Mouse (Mus musculus): Measurements from ENCODE around the gene Heatr5b.
"Not testable (repeated sequence)": the region's sequence is repeated elsewhere in the genome, so short reads cannot be mapped to it uniquely, and the experiment has no call there.

The Heatr5b gene

DNA sequence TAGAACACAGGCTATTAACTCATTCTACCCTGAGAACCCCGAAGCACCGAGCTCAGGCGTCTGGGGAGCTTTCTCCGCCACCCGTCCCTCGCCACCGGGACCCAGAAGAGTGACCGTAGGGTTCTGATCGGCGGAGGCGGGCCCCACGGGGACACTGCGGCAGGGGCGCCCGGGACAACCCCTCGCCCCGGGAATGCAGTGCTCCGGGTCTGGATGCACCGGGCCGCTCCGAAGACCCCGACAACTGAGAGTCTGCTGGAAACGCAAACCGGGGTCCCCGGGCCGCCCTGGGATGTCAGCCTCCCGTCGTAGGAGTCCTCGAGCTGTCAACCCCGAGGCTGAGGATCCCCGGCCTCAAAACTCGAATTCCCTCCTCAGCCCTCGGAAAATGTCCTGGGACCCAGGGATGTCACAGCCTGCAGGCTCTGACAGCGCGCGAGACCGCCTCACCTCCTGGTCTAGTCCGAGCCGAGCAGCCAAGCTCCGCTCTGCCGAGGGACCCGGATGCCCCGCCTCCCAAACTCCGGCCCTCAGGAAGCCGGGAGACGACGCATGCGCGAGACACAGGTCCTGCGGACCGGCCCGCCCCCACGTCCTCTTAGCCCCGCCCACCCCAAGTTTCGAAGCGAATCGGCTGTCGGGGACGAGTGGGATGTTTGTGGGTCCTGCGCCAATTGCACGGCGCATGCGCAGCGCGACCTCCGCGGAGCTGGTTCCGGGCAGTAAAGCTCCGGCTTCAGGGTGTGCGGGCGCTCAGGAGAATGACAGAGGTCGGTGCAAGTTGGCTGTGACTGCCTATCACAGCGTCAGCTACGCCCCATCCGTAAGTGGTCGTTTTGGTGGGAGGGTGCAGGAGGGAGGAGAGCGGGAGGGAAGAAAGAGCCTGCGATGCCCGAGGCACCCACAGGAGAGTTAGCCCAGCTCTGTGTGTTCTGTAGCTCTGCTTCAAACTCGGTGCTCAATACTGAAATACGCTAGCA, at the start of gene Heatr5b, which contains the start of gene Gpatch11:
Heatr5b (minus strand) TSS at position 509 of the 980 bp plus-strand sequence.
Gpatch11 (plus strand) TSS at position 712 of the 980 bp plus-strand sequence.
- DNase-seq (ENCODE audit: low read depth, low spot score), result peak; percentile 99

DNA sequence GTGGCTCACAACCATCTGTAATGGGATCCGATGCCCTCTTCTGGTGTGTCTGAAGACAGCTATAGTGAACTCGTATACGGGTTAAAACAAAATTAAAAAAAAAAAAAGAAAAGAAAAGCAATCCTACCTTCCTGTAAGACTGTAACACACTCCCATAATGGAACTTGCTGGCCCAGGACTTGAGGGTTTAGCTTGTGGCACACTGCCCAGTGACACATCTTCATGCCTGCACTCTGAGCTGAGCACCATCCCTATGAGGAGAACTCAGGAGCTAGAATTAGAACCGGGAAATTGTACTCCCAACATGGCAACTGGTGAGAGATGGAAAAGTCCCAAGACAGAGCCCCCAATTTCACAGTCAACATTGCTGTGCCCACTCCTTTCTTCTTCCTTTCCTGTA, 48.1 kb upstream of the Heatr5b start:
- peak; percentile 65 for DNase-seq (ENCODE audit: low read depth, low spot score)

GRCm38 (mm10) chr17:78882401-78883112, 47.4 kb upstream of the Heatr5b start, which contains the start of gene Eif2ak2:
Gene Eif2ak2 (minus strand): TSS chr17:78882573.
- peak; percentile 94 for DNase-seq (ENCODE audit: low read depth, low spot score)

DNA sequence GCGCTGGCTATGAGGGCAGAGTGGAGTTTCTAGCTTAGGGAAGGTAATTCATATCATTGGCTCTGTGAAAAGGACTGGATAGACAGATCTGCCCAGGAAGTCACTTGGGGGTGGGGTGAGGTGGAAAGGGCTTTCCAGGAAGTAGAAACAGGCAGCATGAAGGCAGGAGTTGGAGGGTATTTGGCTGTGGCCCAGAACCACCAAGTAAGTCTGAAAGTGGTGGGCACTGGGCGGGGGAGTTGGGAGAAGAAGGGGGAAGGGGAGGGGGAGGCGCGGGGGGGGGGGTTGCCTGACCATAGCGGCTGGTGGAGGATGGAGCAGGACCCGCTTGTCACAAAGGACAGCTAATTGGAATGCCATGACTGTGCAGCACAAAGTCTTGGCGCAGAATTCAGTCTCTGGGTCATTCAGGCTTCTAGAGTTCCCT, 46.7 kb upstream of the Heatr5b start:
- no peak for DNase-seq (ENCODE audit: low read depth, low spot score)

GRCm38 (mm10) chr17:78873886-78874285, 38.7 kb upstream of the Heatr5b start:
- no peak for DNase-seq (ENCODE audit: low read depth, low spot score)

DNA sequence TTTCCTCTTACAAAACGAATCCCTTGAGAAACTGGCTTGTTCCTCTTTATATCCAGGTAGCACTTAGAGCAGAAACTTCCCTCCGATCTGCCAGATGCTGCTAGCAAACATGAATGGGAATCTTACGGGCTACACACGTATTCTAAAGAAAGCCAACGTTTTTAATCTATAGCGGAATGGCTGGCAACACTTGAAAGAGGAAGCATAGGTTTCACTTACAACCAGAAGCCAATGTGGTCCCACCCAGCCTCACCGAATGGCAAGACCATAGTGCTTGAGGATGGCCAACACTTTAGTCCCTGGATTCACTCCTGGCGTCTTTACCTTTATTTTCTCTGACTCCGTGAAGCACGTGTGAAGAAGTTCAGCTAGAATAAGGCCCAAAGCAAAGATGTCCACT, 21.1 kb upstream of the Heatr5b start:
- no peak for DNase-seq (ENCODE audit: low read depth, low spot score)

GRCm38 (mm10) chr17:78842271-78842928, 7.2 kb upstream of the Heatr5b start:
- no peak for DNase-seq (ENCODE audit: low read depth, low spot score)

GRCm38 (mm10) chr17:78836056-78836455, 892 bp upstream of the Heatr5b start:
- peak; percentile 74 for DNase-seq (ENCODE audit: low read depth, low spot score)

DNA sequence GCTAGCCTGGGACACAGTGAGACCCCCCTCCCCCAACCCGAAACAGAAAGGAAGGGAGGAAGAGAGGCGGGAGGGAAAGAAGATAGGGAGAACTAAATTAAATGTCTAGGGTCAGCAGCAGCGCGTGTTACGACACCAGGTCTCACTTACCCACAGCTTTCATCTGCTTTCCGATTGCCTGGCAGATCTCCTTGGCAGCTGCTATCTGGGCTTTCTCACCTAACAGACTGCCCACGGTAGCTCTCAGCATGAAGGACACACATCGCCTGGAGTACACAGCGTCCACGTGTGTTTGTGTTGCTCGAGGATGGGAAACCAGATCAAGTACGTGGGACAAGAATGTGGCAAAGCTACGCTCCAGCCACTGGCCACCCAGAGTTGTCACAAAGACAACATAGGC, 10.8 kb downstream of the Heatr5b start:
- DNase-seq (ENCODE audit: low read depth, low spot score), result no peak

GRCm38 (mm10) chr17:78809582-78809981, 25.6 kb downstream of the Heatr5b start:
- no peak for DNase-seq (ENCODE audit: low read depth, low spot score)

- DNase-seq (ENCODE audit: low read depth, low spot score), result peak; percentile 60
Measured at GRCm38 (mm10) chr17:78809019-78809418, 26.1 kb downstream of the Heatr5b start.

- DNase-seq (ENCODE audit: low read depth, low spot score), result no peak
Measured at GRCm38 (mm10) chr17:78797222-78797621, 37.9 kb downstream of the Heatr5b start.

- peak; percentile 29 for DNase-seq (ENCODE audit: low read depth, low spot score)
Measured at GRCm38 (mm10) chr17:78794390-78794789, 40.8 kb downstream of the Heatr5b start.

DNA sequence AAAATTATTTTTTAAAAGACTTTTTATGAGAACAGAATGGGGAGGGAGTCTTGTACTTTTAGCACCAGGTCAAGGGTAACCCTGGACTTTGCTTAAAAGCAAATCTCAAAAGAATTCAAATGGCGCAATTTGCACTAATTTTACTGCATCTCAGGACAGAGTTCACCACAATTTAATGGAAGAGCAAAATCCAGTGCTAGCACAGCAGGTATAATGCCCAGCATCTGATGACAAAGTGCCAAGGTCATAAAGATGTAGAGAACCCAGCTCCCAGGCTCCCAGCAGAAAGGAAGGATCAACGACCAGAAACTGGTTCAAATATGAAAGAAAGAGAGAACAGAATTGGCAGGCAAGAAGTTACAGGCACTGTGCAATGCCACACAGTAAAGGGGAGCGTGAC, 43.0 kb downstream of the Heatr5b start:
- DNase-seq (ENCODE audit: low read depth, low spot score), result no peak

DNA sequence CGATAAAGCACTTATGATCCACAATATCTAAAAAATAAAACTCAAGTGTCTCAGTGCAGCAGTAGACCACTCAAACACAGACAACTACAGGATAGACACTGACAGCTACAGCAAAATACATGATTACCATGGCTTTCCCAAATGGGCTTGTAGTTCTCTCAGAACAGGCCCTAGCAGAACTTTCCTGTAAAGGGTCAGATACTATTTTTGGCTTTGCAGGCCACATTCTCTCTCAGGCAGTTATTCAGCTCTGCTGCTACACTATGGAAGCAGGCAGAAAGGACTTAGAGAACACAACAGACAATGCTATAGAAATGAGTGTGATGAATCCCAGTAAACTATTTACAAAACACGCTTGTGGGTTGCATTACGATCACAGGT, 43.5 kb downstream of the Heatr5b start:
- DNase-seq (ENCODE audit: low read depth, low spot score), result no peak

- DNase-seq (ENCODE audit: low read depth, low spot score), result no peak
Measured at GRCm38 (mm10) chr17:78791068-78791689, 44.0 kb downstream of the Heatr5b start.

DNA sequence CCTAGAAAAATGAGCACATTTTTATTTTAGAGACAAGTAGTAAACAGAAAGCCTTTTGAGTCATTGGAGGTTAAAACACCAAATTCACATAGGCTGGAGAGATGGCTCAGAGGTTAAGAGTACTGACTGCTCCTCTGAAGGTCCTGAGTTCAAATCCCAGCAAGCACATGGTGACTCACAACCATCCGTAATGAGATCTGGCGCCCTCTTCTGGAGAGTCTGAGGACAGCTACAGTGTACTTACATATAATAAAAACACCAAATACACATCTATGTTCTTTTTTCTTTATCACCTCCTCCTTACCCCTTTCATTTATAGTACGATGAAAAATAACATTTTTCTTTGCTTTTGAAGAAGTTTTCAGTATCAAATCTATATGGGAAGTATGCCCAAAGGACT, 46.9 kb downstream of the Heatr5b start:
- not testable (repeated sequence) for DNase-seq (ENCODE audit: low read depth, low spot score)

DNA sequence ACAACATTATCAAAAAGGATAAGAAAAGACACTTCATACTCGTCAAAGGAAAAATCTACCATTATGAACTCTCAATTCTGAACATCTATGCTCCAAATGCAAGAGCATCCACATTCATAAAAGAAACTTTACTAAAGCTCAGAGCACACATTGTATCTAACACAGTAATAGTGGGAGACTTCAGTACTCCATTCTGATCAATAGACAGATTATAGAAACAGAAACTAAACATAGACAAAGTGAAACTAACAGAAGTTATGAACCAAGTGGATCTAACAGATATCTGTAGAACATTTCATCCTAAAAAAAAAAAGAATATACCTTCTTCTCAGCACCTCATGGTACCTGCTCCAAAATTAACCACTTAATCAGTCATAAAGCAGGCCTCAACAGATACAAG, 56.4 kb downstream of the Heatr5b start:
- no peak for DNase-seq (ENCODE audit: low read depth, low spot score)

DNA sequence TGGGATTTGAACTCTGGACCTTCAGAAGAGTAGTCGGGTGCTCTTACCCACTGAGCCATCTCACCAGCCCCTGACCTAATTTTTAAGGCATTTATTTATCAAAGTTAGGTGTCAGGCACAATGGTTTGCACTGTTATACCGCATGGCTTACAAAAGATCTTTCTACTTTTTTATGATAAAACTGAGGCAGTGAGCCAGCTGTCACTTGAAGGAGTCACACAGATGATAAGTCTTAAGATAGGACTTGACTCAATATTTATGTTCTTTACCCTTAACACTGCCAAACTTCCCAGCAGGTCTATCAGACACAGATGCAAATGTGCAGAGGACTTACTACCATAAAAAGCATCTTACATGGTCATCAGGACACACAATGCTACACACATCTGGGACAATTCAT, 62.8 kb downstream of the Heatr5b start:
- no peak for DNase-seq (ENCODE audit: low read depth, low spot score)

DNA sequence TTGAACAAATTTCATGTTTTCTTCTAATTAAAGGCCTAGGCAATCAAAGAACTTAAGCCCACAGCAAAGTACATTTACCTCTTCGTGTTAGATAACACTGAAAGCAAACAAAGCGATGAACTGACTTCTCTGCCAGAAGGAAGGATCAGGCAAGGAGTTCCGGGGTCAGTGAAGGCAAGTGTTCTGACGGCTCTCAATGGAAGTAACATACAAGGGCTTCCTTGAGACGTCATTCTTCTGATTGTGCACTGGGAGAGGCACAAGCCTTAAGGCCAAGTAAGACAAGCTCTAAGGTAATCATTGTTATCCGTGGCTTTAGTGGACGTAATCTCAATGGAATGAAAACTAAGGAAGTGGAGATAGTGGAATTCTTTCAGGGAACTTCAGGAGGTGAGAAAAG, 64.2 kb downstream of the Heatr5b start:
- no peak for DNase-seq (ENCODE audit: low read depth, low spot score)

DNA sequence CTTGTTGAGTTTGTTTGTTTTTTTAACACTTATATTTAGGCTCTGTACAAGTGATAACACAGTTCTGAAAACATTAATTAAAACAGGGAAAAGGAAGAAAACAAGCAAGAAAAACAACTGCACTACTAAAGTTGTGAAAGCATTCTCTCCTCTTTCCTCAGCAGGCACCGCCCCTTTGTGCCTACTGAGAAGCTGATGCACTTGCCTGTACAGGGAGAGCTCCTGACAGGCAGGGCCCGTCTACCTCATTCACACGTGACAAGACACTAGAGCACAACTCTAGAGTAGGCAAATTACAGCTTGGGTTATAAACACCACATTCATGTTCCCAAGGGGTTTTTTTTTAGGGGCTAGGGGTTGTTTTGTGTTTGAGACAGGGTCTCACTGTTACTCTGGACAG, 65.8 kb downstream of the Heatr5b start:
- no peak for DNase-seq (ENCODE audit: low read depth, low spot score)

All from 3T3-L1 (cell line).